Mouse (Mus musculus) urinary bladder, postnatal 25 days (tissue): ENCODE measurements at regions not wholly inside any gene's neighbourhood (a gene's known extent, or its start where the extent isn't known, plus 50 kb on each side); places are given as distances from the start of the nearest gene placed in this dataset.

Source experiments
- DNase-seq: peaks from one replicate; pipeline ENCODE4 v3.0.0; 2022; ENCODE audit warnings: low spot score

DNA sequence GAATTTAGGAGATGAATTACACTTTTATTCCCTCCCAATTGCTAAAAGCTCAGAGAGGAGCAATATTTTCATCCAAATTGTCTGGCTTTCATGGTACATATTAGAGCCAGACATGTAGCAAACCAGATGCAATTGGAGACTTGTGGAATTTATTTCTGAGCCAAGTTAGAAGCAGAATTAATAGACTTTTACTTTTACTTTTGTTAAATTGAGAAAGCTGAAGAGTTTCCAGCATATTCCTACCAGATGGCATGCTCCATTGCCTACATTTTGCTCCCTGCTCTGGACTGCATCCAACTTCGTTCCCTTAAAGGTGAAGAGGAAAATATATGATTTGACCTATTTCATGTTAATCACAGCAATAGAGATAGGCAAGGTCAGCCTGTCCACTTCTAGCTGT lies 646.4 kb upstream of the Slit2 start:
- DNase-seq = no peak

- DNase-seq = no peak
Observed at GRCm38 (mm10) chr5:47339807-47340206, 643.1 kb upstream of the Slit2 start.

DNA sequence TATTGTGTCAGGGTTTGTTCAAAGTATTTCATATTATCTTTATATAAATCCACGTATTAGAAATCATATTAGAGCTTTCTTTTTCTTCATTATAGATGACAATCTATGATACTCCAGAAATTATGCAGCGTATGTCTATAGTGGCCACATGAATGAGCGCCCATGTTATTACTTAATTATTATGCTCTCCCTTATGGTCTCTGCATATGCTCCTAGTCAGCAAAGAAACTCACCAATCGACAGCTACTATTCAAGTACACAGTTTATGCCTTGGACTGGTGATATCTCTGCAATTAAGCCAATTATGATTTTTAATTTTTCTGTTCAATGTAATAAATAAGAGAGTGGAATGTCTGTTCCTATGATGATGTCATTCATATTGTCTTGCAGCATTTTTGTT lies 612.8 kb upstream of the Slit2 start:
- DNase-seq = no peak

DNA sequence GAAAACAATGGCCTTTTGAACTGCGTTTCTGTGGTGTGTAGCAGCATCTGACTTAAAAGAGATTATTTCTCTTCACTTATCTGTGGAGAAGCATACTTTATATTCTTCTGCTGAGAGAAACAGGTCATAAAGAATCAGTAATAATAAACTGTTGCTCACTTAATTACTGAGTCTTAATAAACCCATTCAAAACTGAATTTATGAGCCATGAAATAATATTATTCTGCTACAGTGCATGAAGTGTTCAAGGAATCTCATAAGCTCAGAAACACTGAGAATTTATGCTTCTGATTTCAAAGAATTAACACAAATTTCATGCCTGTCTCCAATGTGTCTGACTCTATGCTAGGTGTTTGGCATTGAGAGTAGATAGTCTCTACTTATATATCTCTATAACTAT lies 597.0 kb upstream of the Slit2 start:
- DNase-seq = no peak

GRCm38 (mm10) chr5:47386750-47387149 lies 596.2 kb upstream of the Slit2 start:
- DNase-seq = no peak

DNA sequence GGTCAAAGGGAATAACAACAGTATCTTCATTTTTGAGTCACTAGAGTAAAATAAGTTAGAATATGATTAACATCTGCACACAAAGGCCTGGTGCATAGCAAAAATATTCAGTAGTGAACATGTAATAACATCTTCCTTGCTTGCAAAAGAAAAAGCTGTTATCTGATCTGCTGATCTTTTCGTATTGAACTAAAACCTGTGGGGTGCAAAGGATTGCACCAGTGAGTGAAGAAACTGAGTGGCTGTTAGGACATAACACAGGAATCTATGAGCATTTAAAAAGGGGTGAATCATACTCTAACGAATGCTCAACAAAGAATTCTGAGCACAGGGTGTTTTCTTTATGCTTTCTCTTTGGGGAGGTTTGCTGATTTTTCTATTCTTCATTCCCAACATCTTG lies 592.2 kb upstream of the Slit2 start:
- no peak for DNase-seq

DNA sequence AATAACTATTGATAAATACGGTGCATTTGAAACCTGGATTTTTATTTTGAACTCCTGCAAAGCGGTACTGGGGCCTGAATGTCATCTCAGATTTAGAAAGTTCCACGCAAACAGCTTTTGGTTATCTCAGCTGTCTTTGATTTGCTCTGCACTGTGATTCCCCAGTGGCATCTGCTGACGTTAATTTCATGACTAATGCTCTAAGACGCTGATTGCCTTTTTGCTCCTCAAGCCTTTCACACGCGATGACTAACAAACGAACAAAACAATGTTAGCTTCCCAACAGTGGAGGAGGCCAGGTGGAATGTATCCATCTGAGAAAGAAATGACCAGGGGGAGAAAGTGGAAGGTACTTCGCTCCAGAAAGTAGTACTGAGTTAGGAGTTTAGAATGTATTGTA lies 586.1 kb upstream of the Slit2 start:
- DNase-seq = no peak

DNA sequence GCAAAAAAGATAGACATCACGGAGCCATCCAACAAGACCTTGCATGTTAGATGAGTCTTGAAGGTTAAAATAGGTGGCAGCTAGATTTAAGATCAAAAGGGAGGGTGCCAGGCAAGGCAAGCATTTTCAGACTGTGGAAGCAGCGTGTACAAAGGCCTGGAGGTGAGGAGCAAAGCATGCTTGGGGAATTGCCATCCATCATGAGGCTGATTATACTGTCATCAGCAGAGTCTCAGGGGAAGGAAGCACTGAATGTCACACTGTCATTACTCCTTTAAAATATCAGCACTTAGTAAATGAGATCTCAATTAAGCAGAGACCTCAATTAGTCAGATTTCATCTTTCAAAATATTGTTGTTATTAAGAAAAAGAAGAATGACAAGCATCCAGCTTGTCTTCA lies 561.0 kb upstream of the Slit2 start:
- DNase-seq = no peak

DNA sequence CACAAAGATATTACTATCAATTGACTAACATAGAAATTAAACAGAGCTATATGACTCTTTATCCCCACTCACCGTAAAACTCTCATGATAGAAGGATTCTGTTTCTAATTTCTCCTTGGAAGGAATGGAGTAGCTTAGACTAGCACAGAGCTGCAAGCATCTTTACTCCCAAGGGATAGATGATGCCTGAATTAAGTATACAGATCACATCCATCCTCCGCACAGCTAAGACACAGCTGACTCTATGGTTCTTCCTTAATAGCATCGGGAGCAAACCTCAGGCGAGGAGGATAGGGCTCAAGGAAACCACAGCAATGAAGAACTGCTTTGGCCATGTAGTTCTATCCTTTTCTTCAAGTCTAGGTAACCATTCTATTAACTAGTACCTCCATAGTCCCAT lies 556.9 kb upstream of the Slit2 start:
- no peak for DNase-seq

DNA sequence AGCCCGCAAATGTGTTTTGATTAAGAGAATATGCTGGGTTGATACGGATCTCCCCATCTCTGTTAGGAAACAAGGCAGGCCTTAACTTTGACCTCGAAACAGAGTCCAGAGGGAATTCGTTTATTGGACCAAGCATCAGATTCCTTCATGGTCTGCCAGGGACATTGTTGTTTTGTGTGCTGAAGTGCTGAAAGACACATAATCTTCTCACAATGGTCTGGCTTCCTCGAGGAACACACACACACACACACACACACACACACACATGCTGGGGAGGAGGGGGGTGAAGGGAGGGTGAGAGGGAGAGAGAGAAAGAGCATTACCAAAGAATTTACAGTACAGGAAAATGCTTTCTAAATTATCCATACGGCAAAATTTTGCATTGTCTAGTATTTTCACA lies 556.5 kb upstream of the Slit2 start:
- no peak for DNase-seq

DNA sequence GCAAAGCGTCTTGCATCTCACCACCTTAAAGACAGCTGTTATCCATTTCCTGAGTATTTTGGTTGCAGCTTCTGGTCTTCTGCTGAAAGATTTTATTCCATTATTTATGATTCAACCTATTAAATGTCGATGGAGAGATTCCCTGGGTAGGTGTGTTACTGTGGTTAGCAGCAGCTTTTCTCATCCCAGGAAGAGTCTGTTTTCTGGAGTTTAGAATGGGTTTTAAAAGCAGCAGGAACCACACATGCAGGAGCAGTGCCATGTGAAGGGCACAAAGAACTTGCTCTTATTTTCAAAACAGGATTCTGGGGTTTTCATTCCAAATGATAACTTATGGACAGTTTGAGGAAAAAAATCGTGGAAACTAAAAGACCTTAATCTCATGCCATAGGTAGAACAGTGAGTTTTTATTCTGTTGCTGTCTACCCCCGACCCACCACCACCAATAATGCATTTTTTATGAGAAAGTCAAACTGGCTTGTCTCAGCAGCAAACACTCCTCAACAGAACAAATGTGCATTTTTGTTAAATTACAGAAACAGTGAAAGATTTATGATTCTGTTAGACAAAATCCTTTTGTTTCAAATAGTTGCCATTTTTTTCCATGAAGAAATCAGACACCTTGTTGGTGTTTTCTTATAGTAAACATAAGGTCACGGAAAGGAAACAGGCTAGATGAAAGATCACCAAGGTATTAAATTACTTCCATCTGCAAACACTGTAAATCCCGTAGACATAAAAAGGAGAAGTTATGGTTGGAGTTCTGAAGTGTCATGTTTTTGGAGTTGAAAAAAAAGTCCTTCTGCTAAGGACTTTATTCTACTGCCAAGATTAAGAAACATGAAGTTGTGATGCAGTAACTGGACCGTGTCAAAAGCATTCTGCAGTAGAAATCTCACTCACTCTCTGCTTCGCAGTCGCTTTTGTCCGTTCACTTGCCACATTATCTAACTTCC lies 553.4 kb upstream of the Slit2 start:
- DNase-seq = no peak

GRCm38 (mm10) chr5:47431599-47432328 lies 551.2 kb upstream of the Slit2 start:
- DNase-seq = no peak

DNA sequence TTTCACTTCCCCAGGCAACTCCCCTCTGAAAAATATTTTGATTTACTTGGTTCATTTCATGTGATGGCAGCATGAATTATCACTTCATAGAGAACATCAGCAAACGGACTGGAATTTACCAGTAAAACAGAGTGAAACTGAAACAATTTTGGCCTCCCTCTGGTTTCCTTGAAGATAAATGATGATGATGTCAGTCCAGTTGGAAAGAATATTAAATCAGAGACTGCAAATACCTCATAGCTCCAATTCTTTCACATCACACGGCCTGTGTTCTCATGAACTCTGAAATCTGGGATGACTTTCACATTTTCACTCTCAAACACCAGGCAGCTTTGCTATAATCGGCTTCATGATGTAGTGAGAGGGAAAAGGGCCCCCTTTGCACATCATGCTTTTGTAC lies 546.5 kb upstream of the Slit2 start:
- DNase-seq = no peak

- no peak for DNase-seq
Observed at GRCm38 (mm10) chr5:47446305-47447028, 536.5 kb upstream of the Slit2 start.

DNA sequence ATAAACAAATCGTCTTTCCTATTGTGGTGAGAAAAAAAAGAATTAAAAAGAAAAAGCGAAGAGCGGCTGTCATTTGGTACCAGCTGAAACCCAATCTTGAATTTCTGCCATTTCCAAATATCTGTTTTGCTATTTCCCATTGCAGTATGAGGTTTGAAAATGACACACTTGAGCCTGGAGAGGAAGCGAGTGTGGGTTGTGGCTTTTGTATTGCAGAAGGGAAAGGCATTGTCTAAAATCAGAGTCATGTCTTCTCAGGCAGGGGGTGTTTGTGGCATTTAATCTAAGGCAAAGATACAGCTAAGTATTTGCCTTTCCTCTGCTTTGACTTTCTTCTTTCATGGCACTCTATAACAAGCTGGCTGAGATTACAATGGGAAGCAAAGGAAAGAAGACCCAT lies 518.1 kb upstream of the Slit2 start:
- no peak for DNase-seq

- DNase-seq = no peak
Observed at GRCm38 (mm10) chr5:47469394-47469793, 513.5 kb upstream of the Slit2 start.

DNA sequence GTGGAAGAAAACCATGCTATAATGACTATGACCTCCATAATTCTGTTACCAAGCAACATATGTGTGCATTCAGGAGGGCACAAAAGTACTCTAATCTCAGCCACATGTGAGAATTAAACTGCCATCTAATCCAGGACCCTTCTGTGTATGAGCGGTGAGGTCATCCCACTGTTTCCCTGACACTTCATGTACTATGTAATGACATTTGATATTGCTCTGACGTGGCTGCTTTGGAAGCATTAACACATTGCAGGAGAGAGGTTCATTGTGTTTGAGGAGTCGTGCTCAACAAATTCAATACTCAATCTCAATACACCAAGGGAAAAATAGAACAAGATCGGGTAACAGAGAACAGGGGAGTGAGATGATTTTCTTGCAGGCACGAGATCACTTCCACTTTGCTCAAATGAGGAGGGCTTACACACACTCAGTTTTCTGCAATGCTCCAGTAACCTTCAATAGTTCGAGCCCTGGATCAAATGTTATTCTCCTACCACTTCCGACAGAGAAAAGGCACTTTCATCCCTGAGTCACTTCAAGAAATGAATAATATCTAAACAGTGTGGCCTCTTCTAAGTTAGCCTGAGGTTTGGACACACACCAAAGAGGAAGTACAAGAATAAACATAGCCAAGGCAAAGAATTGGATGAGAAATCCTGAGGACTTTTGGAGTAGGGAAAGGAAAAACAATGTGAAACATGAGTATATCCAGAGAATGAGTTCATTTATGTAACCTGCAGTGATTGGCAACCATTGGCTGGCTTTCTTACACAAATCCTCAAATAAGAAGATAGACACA lies 510.7 kb upstream of the Slit2 start:
- DNase-seq = no peak

DNA sequence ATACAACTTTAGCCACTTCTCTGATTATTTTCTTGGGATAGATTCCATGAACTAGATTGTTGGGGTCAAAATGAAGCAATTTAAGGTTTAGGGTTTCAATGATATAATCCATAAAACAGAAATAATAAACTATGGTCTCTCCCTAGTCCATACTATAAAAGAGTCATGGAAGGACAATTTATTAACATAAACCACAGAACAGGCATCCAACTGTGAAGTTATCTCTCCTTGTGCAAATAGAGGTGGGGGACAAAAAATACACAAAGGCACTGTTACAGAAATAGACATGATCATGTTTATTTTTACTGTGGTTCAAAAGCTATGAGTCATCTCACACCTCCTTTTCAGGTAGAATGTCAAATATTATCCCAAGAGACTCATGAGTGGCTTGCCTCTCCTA lies 503.0 kb upstream of the Slit2 start:
- DNase-seq = no peak

GRCm38 (mm10) chr5:47496218-47496617 lies 486.7 kb upstream of the Slit2 start:
- DNase-seq = no peak

- DNase-seq = no peak
Observed at GRCm38 (mm10) chr5:47502764-47503416, 480.0 kb upstream of the Slit2 start.

DNA sequence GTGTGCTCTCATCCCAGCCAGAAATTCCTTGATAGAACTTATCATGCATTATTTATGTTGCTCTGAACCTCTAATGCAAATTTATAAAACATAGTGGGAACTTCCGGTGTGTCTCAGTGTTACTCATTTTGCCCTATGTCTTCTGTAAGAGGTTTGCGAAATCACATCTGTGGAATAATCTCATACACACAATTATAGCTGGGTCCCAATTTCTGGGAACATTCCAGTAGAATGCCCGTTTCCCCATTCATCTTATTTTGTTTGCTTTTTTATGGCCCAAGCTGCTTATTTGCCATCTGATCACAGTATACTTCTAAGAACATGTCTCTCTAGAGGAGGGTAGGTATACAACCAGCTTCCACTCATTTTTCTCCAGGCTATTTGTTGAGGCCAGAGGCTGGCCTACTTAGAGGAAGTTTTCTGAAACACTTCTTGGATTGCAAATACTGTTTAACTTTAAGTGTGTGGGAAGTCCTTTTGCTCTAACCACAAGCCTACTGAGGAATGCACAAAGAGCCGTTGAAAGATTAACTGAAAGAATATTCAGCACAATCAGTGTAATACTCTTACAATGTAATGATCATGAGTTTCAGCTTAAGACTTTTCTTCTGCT lies 474.1 kb upstream of the Slit2 start:
- no peak for DNase-seq
